Mouse (Mus musculus): ENCODE measurements around the gene Mrvi1. TPM values are rescaled to one million over a fixed set of nuclear protein-coding genes. Genes with fewer than 3 reads are reported as not detected.

Gene Mrvi1
- total RNA-seq, 1 experiment, result 0.27 TPM

DNA sequence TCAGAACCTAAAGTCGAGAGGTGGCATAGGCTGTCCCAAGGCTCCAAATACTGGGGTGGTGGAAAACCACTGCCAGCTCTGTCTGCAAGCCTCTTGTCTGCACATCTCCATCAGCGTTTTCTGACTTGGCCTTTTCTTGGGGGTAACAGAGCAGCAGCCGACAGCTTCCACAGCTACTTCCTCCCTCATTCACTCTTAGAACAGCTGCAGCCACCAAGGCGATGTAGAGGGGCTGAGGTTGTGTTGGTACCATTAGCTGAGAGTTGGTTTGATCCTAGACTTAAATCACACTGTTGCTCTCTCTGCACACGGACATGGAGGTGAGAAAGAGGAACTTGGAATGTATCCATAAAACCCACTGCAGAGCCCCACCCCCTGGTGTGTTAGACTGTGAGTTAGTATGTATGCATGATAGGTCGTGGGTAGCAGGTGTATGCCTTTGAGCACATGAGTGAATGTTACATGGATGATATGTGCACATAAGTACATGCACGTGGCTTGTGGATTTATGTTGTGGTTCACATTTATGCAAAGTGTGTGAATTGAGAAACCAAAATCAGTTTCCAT is 31.9 kb upstream of the Mrvi1 start:
- Histone ChIP-seq H3K4me3 (ENCODE audit: insufficient read depth in 1 of 2, low read depth in 1 of 2, low read length in 2 of 2, poor library complexity in 1 of 2, severe bottlenecking in 1 of 2) (no peak overlapping the region), H3K9me3 (ENCODE audit: control insufficient read depth, insufficient read depth, low read depth, low read length) (peaks cover 7% of the 10 kb centered on the region; the same call in 1 of the 2 replicates), H3K4me1 (ENCODE audit: control insufficient read depth in 2 of 2, insufficient read depth in 2 of 2, low read length in 2 of 2, poor library complexity in 1 of 2) (no peaks in the 10 kb centered on the region), H3K27ac (ENCODE audit: insufficient read depth, low read depth, low read length, poor library complexity, severe bottlenecking) (no peak overlapping the region), H3K9ac (ENCODE audit: insufficient read depth, low read depth, low read length, poor library complexity, severe bottlenecking) (no peak overlapping the region), H3K36me3 (ENCODE audit: control insufficient read depth, insufficient read depth, low read length, poor library complexity, severe bottlenecking) (no peaks in the 10 kb centered on the region)
- in situ Hi-C loops (cut with MboI; ENCODE audit: low sequenced_read_pairs in 2 of 2, unreplicated experiment in 2 of 2), result loop anchor here in 1 of 2 experiments (10.0 kb wide), 1 partner anchor 199 kb away; no protein-coding TSS in a partner anchor
- no peak for DNase-seq (ENCODE audit: low read depth, low spot score)
- TF ChIP-seq MAFK (IDR thresholded peaks at IDR 0.05; ENCODE audit: insufficient read depth, low read depth, low read length) (no peak), ZC3H11A (IDR thresholded peaks at IDR 0.05; ENCODE audit: borderline replicate concordance, low read depth, low read length) (no peak), CHD2 (IDR thresholded peaks at IDR 0.05; ENCODE audit: low read depth, low read length) (no peak), HCFC1 (IDR thresholded peaks at IDR 0.05; ENCODE audit: borderline replicate concordance, insufficient read depth, low read length) (no peak), ZNF384 (IDR thresholded peaks at IDR 0.05; ENCODE audit: low read depth, low read length) (no peak)

DNA sequence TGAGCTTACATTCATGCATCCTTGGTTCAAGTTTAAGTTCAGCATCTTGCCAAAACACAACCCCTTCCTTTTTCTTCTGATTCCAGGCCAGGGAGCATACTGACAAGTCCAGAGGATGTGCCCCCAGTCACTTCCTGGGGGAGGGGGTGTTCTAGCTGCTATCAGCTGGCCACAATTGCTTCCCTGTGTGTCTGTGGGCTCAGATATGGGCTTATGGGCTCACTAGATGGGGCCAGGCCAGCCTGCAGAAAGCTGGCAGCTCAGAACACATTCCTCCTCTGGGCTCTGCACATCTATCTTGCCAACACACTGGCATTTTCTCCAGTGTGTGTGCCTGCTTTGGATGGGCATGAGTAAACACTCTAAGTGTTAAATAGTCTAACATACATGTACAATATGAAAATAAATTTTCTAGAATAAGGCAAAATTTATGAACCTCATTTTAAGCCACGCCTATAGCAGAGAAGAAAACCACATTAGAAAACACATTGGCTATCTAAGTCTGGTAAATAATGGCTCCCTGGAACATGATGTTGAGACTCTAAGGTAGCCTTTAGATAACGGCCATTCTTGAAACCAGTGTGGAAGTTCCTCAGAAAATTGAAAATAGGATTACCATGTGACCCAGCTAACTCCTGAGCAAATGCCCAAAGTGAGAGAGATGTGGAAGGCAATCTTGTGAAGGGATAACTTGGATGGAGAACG is 22.0 kb upstream of the Mrvi1 start:
- TF ChIP-seq CHD2 (IDR thresholded peaks at IDR 0.05; ENCODE audit: low read depth, low read length), result no peak
- no peak for TF ChIP-seq MAFK (IDR thresholded peaks at IDR 0.05; ENCODE audit: insufficient read depth, low read depth, low read length)
- TF ChIP-seq ZNF384 (IDR thresholded peaks at IDR 0.05; ENCODE audit: low read depth, low read length), result no peak
- in situ Hi-C loops (cut with MboI; ENCODE audit: low sequenced_read_pairs in 2 of 2, unreplicated experiment in 2 of 2), result no loop called here
- Histone ChIP-seq H3K36me3 (ENCODE audit: control insufficient read depth, insufficient read depth, low read length, poor library complexity, severe bottlenecking) (no peaks in the 10 kb centered on the region), H3K4me3 (ENCODE audit: insufficient read depth in 1 of 2, low read depth in 1 of 2, low read length in 2 of 2, poor library complexity in 1 of 2, severe bottlenecking in 1 of 2) (no peak overlapping the region), H3K27ac (ENCODE audit: insufficient read depth, low read depth, low read length, poor library complexity, severe bottlenecking) (no peak overlapping the region), H3K9ac (ENCODE audit: insufficient read depth, low read depth, low read length, poor library complexity, severe bottlenecking) (no peak overlapping the region), H3K9me3 (ENCODE audit: control insufficient read depth, insufficient read depth, low read depth, low read length) (0 out of 2 replicates have a peak, but pooled peaks cover 5% of the 10 kb centered on the region), H3K4me1 (ENCODE audit: control insufficient read depth in 2 of 2, insufficient read depth in 2 of 2, low read length in 2 of 2, poor library complexity in 1 of 2) (no peaks in the 10 kb centered on the region)
- no peak for DNase-seq (ENCODE audit: low read depth, low spot score)

DNA sequence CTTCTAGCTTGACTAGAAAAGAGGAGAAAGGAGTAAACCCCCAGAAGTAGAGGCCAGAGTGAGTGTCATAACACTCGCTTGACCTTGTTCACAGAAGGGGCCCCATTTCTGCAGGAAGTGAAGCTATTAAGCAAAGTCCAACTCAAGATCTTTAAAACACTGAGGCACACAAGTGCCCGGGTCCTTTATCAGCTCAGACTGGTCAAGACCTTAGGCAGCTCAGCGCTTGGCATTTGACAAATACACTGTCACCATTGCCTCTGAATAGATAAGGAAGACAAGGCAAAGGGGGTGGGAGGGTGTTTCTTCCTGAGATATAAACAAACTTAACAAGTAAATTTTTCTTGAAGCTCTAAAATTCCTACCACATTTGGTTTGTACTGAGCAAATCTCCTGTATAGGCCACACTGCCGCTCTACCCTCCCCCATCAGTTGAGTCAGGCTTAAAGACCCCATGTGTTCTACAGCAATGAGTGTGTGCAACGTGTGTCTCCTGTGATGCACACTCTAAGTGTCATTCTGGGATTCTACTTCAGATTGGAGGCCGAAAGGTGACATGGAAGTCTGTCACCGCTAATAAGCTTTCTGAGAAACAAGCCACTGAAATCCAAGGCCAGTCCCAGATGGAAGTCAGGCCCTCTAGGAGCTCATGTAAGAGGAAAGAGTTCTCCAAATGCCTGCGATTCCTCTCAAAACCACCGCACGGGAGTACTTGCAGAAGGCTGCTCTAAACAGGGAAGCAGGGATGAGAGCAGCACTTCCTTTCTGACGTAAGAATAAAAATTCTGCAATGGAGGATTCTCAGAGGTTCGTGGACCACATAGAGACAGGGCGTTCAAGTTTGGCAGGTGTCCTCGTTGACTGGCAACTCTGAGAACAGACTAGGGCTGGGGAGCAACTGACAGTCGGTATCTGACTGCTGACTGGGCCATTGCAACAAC is 16.9 kb upstream of the Mrvi1 start:
- Histone ChIP-seq H3K27ac (ENCODE audit: insufficient read depth, low read depth, low read length, poor library complexity, severe bottlenecking) (no peak overlapping the region), H3K9me3 (ENCODE audit: control insufficient read depth, insufficient read depth, low read depth, low read length) (no peaks in the 10 kb centered on the region), H3K4me1 (ENCODE audit: control insufficient read depth in 2 of 2, insufficient read depth in 2 of 2, low read length in 2 of 2, poor library complexity in 1 of 2) (no peaks in the 10 kb centered on the region), H3K9ac (ENCODE audit: insufficient read depth, low read depth, low read length, poor library complexity, severe bottlenecking) (no peak overlapping the region), H3K36me3 (ENCODE audit: control insufficient read depth, insufficient read depth, low read length, poor library complexity, severe bottlenecking) (no peaks in the 10 kb centered on the region), H3K4me3 (ENCODE audit: insufficient read depth in 1 of 2, low read depth in 1 of 2, low read length in 2 of 2, poor library complexity in 1 of 2, severe bottlenecking in 1 of 2) (no peak overlapping the region)
- no peak for DNase-seq (ENCODE audit: low read depth, low spot score)
- in situ Hi-C loops (cut with MboI; ENCODE audit: low sequenced_read_pairs in 2 of 2, unreplicated experiment in 2 of 2), result no loop called here
- TF ChIP-seq MAFK (IDR thresholded peaks at IDR 0.05; ENCODE audit: insufficient read depth, low read depth, low read length), result no peak
- no peak for TF ChIP-seq HCFC1 (IDR thresholded peaks at IDR 0.05; ENCODE audit: borderline replicate concordance, insufficient read depth, low read length)
- TF ChIP-seq ZC3H11A (IDR thresholded peaks at IDR 0.05; ENCODE audit: borderline replicate concordance, low read depth, low read length), result no peak
- TF ChIP-seq CHD2 (IDR thresholded peaks at IDR 0.05; ENCODE audit: low read depth, low read length), result no peak
- TF ChIP-seq ZNF384 (IDR thresholded peaks at IDR 0.05; ENCODE audit: low read depth, low read length), result no peak

DNA sequence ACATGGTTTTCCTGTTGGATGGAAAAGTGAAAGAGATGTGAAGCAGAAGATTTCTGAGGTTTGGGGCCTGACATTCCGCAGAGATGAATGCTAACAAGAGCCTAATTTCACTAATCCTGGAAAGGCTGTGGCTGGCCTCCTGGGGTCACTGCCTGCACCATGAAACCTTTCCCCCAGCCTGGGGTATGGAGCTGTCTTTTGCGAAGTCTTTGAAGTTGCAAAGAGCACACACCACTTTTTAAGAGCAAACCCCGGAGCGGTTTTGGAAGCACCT is 8.9 kb upstream of the Mrvi1 start:
- no peaks in the 10 kb centered on the region for H3K9me3 ChIP-seq (ENCODE audit: control insufficient read depth, insufficient read depth, low read depth, low read length)
- TF ChIP-seq MAFK (IDR thresholded peaks at IDR 0.05; ENCODE audit: insufficient read depth, low read depth, low read length) (no peak), HCFC1 (IDR thresholded peaks at IDR 0.05; ENCODE audit: borderline replicate concordance, insufficient read depth, low read length) (no peak)
- no peaks in the 10 kb centered on the region for H3K36me3 ChIP-seq (ENCODE audit: control insufficient read depth, insufficient read depth, low read length, poor library complexity, severe bottlenecking)
- H3K4me1 ChIP-seq (ENCODE audit: control insufficient read depth in 2 of 2, insufficient read depth in 2 of 2, low read length in 2 of 2, poor library complexity in 1 of 2), result peaks cover 0 to 3% of the 10 kb centered on the region in 2 experiments; a peak in 1 of 4 replicates
- H3K27ac ChIP-seq (ENCODE audit: insufficient read depth, low read depth, low read length, poor library complexity, severe bottlenecking), result no peak overlapping the region
- DNase-seq (ENCODE audit: low read depth, low spot score), result no peak
- no peak overlapping the region for H3K9ac ChIP-seq (ENCODE audit: insufficient read depth, low read depth, low read length, poor library complexity, severe bottlenecking)
- in situ Hi-C loops (cut with MboI; ENCODE audit: low sequenced_read_pairs in 2 of 2, unreplicated experiment in 2 of 2), result no loop called here
- H3K4me3 ChIP-seq (ENCODE audit: insufficient read depth in 1 of 2, low read depth in 1 of 2, low read length in 2 of 2, poor library complexity in 1 of 2, severe bottlenecking in 1 of 2), result no peak overlapping the region
